Mouse (Mus musculus): ENCODE data around the gene Ncor2. TPM values are rescaled to one million over a fixed set of nuclear protein-coding genes. Genes with fewer than 3 reads are reported as not detected.

Ncor2 gene
- polyA plus RNA-seq, 1 experiment, result 49.9 TPM

- Histone ChIP-seq H3K27ac (ENCODE audit: insufficient read depth, low read depth, low read length) (no peak overlapping the region), H3K4me1 (ENCODE audit: control insufficient read depth, insufficient read depth, insufficient read length, low read length) (peaks cover 31% of the 10 kb centered on the region)
Observed at GRCm38 (mm10) chr5:125175673-125176369, 3.2 kb downstream of the Ncor2 start.

GRCm38 (mm10) chr5:125174726-125175672 lies 4.0 kb downstream of the Ncor2 start:
- H3K36me3 ChIP-seq (ENCODE audit: control insufficient read depth, insufficient read depth, low read length), result no peaks in the 10 kb centered on the region
- H3K27ac ChIP-seq (ENCODE audit: insufficient read depth, low read depth, low read length), result no peak overlapping the region
- TF ChIP-seq POLR2A (IDR thresholded peaks at IDR 0.05; ENCODE audit: low read depth, low read length) (no peak), CTCF (IDR thresholded peaks at IDR 0.05; ENCODE audit: extremely low read depth, insufficient read length, insufficient replicate concordance, low read depth, low read length) (no peak)
- no peaks in the 10 kb centered on the region for H3K27me3 ChIP-seq (ENCODE audit: control insufficient read depth, insufficient read depth, low read length)
- no peak overlapping the region for H3K4me3 ChIP-seq (ENCODE audit: low read depth, low read length)
- 20% methylated on average over 13 of the region's 13 CpGs for WGBS
- peaks cover 29% of the 10 kb centered on the region for H3K4me1 ChIP-seq (ENCODE audit: control insufficient read depth, insufficient read depth, insufficient read length, low read length)

More at GRCm38 (mm10) chr5:125175673-125176369, 3.2 kb downstream of the Ncor2 start:
- no peak for TF ChIP-seq CTCF (IDR thresholded peaks at IDR 0.05; ENCODE audit: extremely low read depth, insufficient read length, insufficient replicate concordance, low read depth, low read length)
- TF ChIP-seq POLR2A (IDR thresholded peaks at IDR 0.05; ENCODE audit: low read depth, low read length), result no peak
- WGBS, result 44% methylated on average over 9 of the region's 9 CpGs
- Histone ChIP-seq H3K27me3 (ENCODE audit: control insufficient read depth, insufficient read depth, low read length) (no peaks in the 10 kb centered on the region), H3K36me3 (ENCODE audit: control insufficient read depth, insufficient read depth, low read length) (no peaks in the 10 kb centered on the region), H3K4me3 (ENCODE audit: low read depth, low read length) (no peak overlapping the region)

DNA sequence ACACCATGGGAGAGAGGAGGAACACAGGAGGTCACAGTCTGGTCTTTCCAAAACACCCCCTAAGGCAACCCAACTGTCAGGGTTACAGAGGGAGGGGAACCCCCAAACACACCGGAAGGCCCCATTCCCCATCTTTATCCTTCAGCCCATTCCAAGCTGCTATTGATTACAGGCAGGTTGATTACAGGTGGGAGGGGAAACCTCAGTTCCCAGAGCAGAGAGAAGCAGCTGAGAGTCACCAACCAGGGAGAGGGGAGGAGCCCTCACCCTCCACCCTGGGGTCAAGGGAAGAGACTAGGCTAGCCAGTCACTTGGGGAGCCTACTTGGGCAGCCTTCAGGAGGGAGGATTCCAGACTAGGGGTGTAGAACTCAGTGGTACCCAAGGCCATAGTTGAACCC lies 5.2 kb downstream of the Ncor2 start:
- Histone ChIP-seq H3K36me3 (ENCODE audit: control insufficient read depth, insufficient read depth, low read length) (no peaks in the 10 kb centered on the region), H3K4me3 (ENCODE audit: low read depth, low read length) (no peak overlapping the region), H3K27ac (ENCODE audit: insufficient read depth, low read depth, low read length) (no peak overlapping the region), H3K4me1 (ENCODE audit: control insufficient read depth, insufficient read depth, insufficient read length, low read length) (peaks cover 22% of the 10 kb centered on the region), H3K27me3 (ENCODE audit: control insufficient read depth, insufficient read depth, low read length) (no peaks in the 10 kb centered on the region)
- 40% methylated on average over 1 of the region's 1 CpGs for WGBS
- TF ChIP-seq POLR2A (IDR thresholded peaks at IDR 0.05; ENCODE audit: low read depth, low read length) (no peak), CTCF (IDR thresholded peaks at IDR 0.05; ENCODE audit: extremely low read depth, insufficient read length, insufficient replicate concordance, low read depth, low read length) (no peak)

GRCm38 (mm10) chr5:125172831-125173615 lies 6.0 kb downstream of the Ncor2 start:
- Histone ChIP-seq H3K36me3 (ENCODE audit: control insufficient read depth, insufficient read depth, low read length) (no peaks in the 10 kb centered on the region), H3K4me3 (ENCODE audit: low read depth, low read length) (no peak overlapping the region), H3K4me1 (ENCODE audit: control insufficient read depth, insufficient read depth, insufficient read length, low read length) (peaks cover 24% of the 10 kb centered on the region), H3K27me3 (ENCODE audit: control insufficient read depth, insufficient read depth, low read length) (no peaks in the 10 kb centered on the region), H3K27ac (ENCODE audit: insufficient read depth, low read depth, low read length) (no peak overlapping the region)
- 42% methylated on average over 12 of the region's 12 CpGs for WGBS
- TF ChIP-seq CTCF (IDR thresholded peaks at IDR 0.05; ENCODE audit: extremely low read depth, insufficient read length, insufficient replicate concordance, low read depth, low read length) (no peak), POLR2A (IDR thresholded peaks at IDR 0.05; ENCODE audit: low read depth, low read length) (no peak)

GRCm38 (mm10) chr5:125171259-125171658 lies 7.8 kb downstream of the Ncor2 start:
- no peak overlapping the region for H3K4me3 ChIP-seq (ENCODE audit: low read depth, low read length)
- H3K4me1 ChIP-seq (ENCODE audit: control insufficient read depth, insufficient read depth, insufficient read length, low read length), result peaks cover 24% of the 10 kb centered on the region
- no peaks in the 10 kb centered on the region for H3K36me3 ChIP-seq (ENCODE audit: control insufficient read depth, insufficient read depth, low read length)
- no peak for TF ChIP-seq POLR2A (IDR thresholded peaks at IDR 0.05; ENCODE audit: low read depth, low read length)
- no peak for TF ChIP-seq CTCF (IDR thresholded peaks at IDR 0.05; ENCODE audit: extremely low read depth, insufficient read length, insufficient replicate concordance, low read depth, low read length)
- 27% methylated on average over 6 of the region's 6 CpGs for WGBS
- no peaks in the 10 kb centered on the region for H3K27me3 ChIP-seq (ENCODE audit: control insufficient read depth, insufficient read depth, low read length)
- H3K27ac ChIP-seq (ENCODE audit: insufficient read depth, low read depth, low read length), result no peak overlapping the region

DNA sequence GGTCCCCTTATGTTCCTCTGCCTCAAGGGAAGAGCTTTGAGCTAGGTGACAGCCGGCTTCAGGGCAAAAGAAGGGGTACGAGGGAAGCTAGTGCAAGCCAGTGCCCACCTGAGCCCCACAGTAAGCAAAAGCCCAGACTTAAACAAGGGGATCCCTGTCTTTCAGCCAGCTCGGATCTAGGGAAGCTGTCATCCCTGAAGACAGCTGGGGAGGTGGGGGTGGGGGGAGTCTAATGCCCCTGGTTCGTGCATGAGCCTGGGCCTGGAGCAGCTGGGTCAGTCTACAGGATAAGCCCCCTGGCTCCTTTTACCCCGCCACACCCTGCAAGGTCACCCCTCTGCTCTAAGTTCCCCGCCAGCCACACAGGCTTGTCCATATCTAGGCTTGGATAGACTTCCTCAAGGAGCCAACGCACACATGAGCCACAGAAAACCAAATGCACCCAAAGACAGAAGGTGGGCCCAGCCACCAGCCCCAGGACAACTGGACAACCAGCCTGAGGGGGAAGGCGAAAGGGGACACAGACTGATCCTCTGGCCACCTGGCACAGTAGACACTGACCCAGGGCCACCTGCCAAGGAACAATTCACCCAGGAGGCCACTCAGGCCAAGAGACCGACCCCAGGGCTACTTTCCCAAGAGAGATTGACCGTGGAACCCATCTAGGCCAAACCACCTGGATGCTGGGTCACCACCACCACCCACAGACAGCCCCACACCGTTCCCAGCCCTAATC lies 8.7 kb downstream of the Ncor2 start:
- H3K36me3 ChIP-seq (ENCODE audit: control insufficient read depth, insufficient read depth, low read length), result no peaks in the 10 kb centered on the region
- H3K4me3 ChIP-seq (ENCODE audit: low read depth, low read length), result no peak overlapping the region
- no peak overlapping the region for H3K27ac ChIP-seq (ENCODE audit: insufficient read depth, low read depth, low read length)
- H3K27me3 ChIP-seq (ENCODE audit: control insufficient read depth, insufficient read depth, low read length), result no peaks in the 10 kb centered on the region
- 62% methylated on average over 11 of the region's 11 CpGs for WGBS
- TF ChIP-seq CTCF (IDR thresholded peaks at IDR 0.05; ENCODE audit: extremely low read depth, insufficient read length, insufficient replicate concordance, low read depth, low read length) (no peak), POLR2A (IDR thresholded peaks at IDR 0.05; ENCODE audit: low read depth, low read length) (no peak)
- H3K4me1 ChIP-seq (ENCODE audit: control insufficient read depth, insufficient read depth, insufficient read length, low read length), result peaks cover 27% of the 10 kb centered on the region
